ENCODE assay signal across 15 mouse cellular contexts in genomic region chr1:72188142-72188738, GRCm38 (mm10). TPM values are rescaled to one million over a fixed set of nuclear protein-coding genes. Genes with fewer than 3 reads are reported as not detected.
DNase-seq lines count a peak whose midpoint lies in the region; ATAC-seq and TF ChIP-seq lines count a peak whose summit lies in the region.
"Had no signal": no experiment of that assay in that cellular context is flagged by ENCODE, and none has a peak within 500 bp of the region (broad histone marks: within the 10 kb centered on the region; RNA-seq: fewer than 3 reads in every experiment).

No protein-coding gene starts in this region.

- H3K4me2 ChIP-seq in forebrain, embryonic 16.5 days (ENCODE audit: low read length): peak overlapping the region; percentile 28; the same call in 1 of the 2 replicates
- no peak overlapping the region for H3K4me2 ChIP-seq in forebrain, embryonic 13.5 days
- H3K4me2 ChIP-seq in kidney, postnatal 0 days (ENCODE audit: low read length): peak overlapping the region; percentile 8
- peak overlapping the region; percentile 8; the same call in 1 of the 2 replicates for H3K4me2 ChIP-seq in embryonic facial prominence, embryonic 15.5 days (replicated peaks)
- 0 out of 2 replicates have a peak overlapping the region, but pooled peaks have one; percentile 21 for H3K4me2 ChIP-seq in neural tube, embryonic 14.5 days (ENCODE audit: low read depth, low read length)
- H3K4me2 ChIP-seq: forebrain, embryonic 12.5 days; heart, embryonic 12.5 days; liver, embryonic 13.5 days; midbrain, embryonic 11.5 days had no signal

- DNase-seq in kidney, postnatal 0 days (ENCODE audit: low spot score): peak; percentile 34
- no peak for DNase-seq in kidney, postnatal 25 days
- DNase-seq in thymus, postnatal 10 days (ENCODE audit: low spot score in 2 of 2): no peak
- DNase-seq: adrenal gland, postnatal 36 days; kidney, adult 18-20 months; liver, embryonic 13.5 days; lung, postnatal 14 days had no signal

- WGBS in forebrain, embryonic 16.5 days: 55% methylated on average over 16 of the region's 16 CpGs
- 71% methylated on average over 16 of the region's 16 CpGs for WGBS in forebrain, embryonic 13.5 days
- WGBS in kidney, postnatal 0 days: 33% methylated on average over 16 of the region's 16 CpGs
- 56% methylated on average over 16 of the region's 16 CpGs for WGBS in embryonic facial prominence, embryonic 15.5 days
- 50% methylated on average over 16 of the region's 16 CpGs for WGBS in neural tube, embryonic 14.5 days

- H3K4me1 ChIP-seq in forebrain, embryonic 16.5 days (replicated peaks; ENCODE audit: control insufficient read depth, insufficient read depth, low read length): peaks cover under 1% of the 10 kb centered on the region; the same call in 1 of the 2 replicates
- H3K4me1 ChIP-seq in forebrain, embryonic 13.5 days: peaks cover under 1% of the 10 kb centered on the region
- H3K4me1 ChIP-seq in kidney, postnatal 0 days (replicated peaks; ENCODE audit: insufficient read depth, low read length): no peaks in the 10 kb centered on the region
- H3K4me1 ChIP-seq in embryonic facial prominence, embryonic 15.5 days: peaks cover 9% of the 10 kb centered on the region; the same call in 1 of the 2 replicates
- H3K4me1 ChIP-seq in neural tube, embryonic 14.5 days (ENCODE audit: control insufficient read depth, insufficient read depth, low read length): peaks cover 2% of the 10 kb centered on the region; the same call in 1 of the 2 replicates
- H3K4me1 ChIP-seq: liver, embryonic 13.5 days had no signal

- no peak overlapping the region for H3K4me3 ChIP-seq in forebrain, embryonic 16.5 days (replicated peaks; ENCODE audit: low read length)
- H3K4me3 ChIP-seq in forebrain, embryonic 13.5 days: no peak overlapping the region
- no peak overlapping the region for H3K4me3 ChIP-seq in kidney, postnatal 0 days (replicated peaks; ENCODE audit: low read depth, low read length)
- 0 out of 2 replicates have a peak overlapping the region, but pooled peaks have one; percentile 5 for H3K4me3 ChIP-seq in embryonic facial prominence, embryonic 15.5 days (replicated peaks)
- no peak overlapping the region for H3K4me3 ChIP-seq in neural tube, embryonic 14.5 days (ENCODE audit: low read depth, low read length)
- H3K4me3 ChIP-seq: forebrain, embryonic 12.5 days; heart, embryonic 12.5 days; liver, embryonic 13.5 days had no signal

- H3K9me3 ChIP-seq in forebrain, embryonic 16.5 days (ENCODE audit: control insufficient read depth, low read length): no peaks in the 10 kb centered on the region
- H3K9me3 ChIP-seq in forebrain, embryonic 13.5 days (replicated peaks): no peaks in the 10 kb centered on the region
- H3K9me3 ChIP-seq in kidney, postnatal 0 days (replicated peaks; ENCODE audit: low read length): no peaks in the 10 kb centered on the region
- H3K9me3 ChIP-seq in embryonic facial prominence, embryonic 15.5 days (replicated peaks): no peaks in the 10 kb centered on the region
- H3K9me3 ChIP-seq in neural tube, embryonic 14.5 days (ENCODE audit: control insufficient read depth, low read length): no peaks in the 10 kb centered on the region
- H3K9me3 ChIP-seq: forebrain, embryonic 12.5 days; heart, embryonic 12.5 days; liver, embryonic 13.5 days had no signal

- H3K27me3 ChIP-seq in forebrain, embryonic 16.5 days (replicated peaks; ENCODE audit: control insufficient read depth, insufficient read depth, low read length): no peaks in the 10 kb centered on the region
- H3K27me3 ChIP-seq in forebrain, embryonic 13.5 days: no peaks in the 10 kb centered on the region
- H3K27me3 ChIP-seq in kidney, postnatal 0 days (ENCODE audit: insufficient read depth, low read length): no peaks in the 10 kb centered on the region
- no peaks in the 10 kb centered on the region for H3K27me3 ChIP-seq in embryonic facial prominence, embryonic 15.5 days
- no peaks in the 10 kb centered on the region for H3K27me3 ChIP-seq in neural tube, embryonic 14.5 days (ENCODE audit: control insufficient read depth, insufficient read depth, low read length)
- H3K27me3 ChIP-seq: forebrain, embryonic 12.5 days; heart, embryonic 12.5 days; liver, embryonic 13.5 days had no signal

- no peaks in the 10 kb centered on the region for H3K36me3 ChIP-seq in forebrain, embryonic 16.5 days (ENCODE audit: control insufficient read depth, insufficient read depth)
- no peaks in the 10 kb centered on the region for H3K36me3 ChIP-seq in forebrain, embryonic 13.5 days (ENCODE audit: poor library complexity, severe bottlenecking)
- no peaks in the 10 kb centered on the region for H3K36me3 ChIP-seq in kidney, postnatal 0 days (ENCODE audit: insufficient read depth, low read length)
- H3K36me3 ChIP-seq in embryonic facial prominence, embryonic 15.5 days: no peaks in the 10 kb centered on the region
- H3K36me3 ChIP-seq in neural tube, embryonic 14.5 days (ENCODE audit: control insufficient read depth, insufficient read depth, low read length): no peaks in the 10 kb centered on the region
- H3K36me3 ChIP-seq: forebrain, embryonic 12.5 days; heart, embryonic 12.5 days; liver, embryonic 13.5 days had no signal

- no peak overlapping the region for H3K27ac ChIP-seq in forebrain, embryonic 16.5 days (ENCODE audit: low read length)
- no peak overlapping the region for H3K27ac ChIP-seq in forebrain, embryonic 13.5 days
- H3K27ac ChIP-seq in kidney, postnatal 0 days: no peak overlapping the region
- H3K27ac ChIP-seq in embryonic facial prominence, embryonic 15.5 days (replicated peaks): no peak overlapping the region
- H3K27ac ChIP-seq in neural tube, embryonic 14.5 days (ENCODE audit: low read depth, low read length): no peak overlapping the region
- H3K27ac ChIP-seq: forebrain, embryonic 12.5 days; liver, embryonic 13.5 days had no signal

- ATAC-seq in forebrain, embryonic 16.5 days: peak; percentile 49; the same call in 1 of the 2 replicates
- no peak for ATAC-seq in forebrain, embryonic 13.5 days
- no peak for ATAC-seq in kidney, postnatal 0 days (replicated peaks; ENCODE audit: low FRiP score, low read depth)
- no peak for ATAC-seq in embryonic facial prominence, embryonic 15.5 days (ENCODE audit: insufficient number of reproducible peaks, low FRiP score, low TSS enrichment, low read depth)
- no peak for ATAC-seq in neural tube, embryonic 14.5 days (ENCODE audit: low read depth)
- no peak for ATAC-seq in activated CD4-positive, CD25-positive, alpha-beta regulatory T cell, adult 4 months

- no peak overlapping the region for H3K9ac ChIP-seq in forebrain, embryonic 16.5 days (replicated peaks; ENCODE audit: low read depth, low read length)
- no peak overlapping the region for H3K9ac ChIP-seq in forebrain, embryonic 13.5 days
- no peak overlapping the region for H3K9ac ChIP-seq in kidney, postnatal 0 days (ENCODE audit: low read depth, low read length)
- no peak overlapping the region for H3K9ac ChIP-seq in embryonic facial prominence, embryonic 15.5 days
- no peak overlapping the region for H3K9ac ChIP-seq in neural tube, embryonic 14.5 days (replicated peaks; ENCODE audit: low read depth, low read length)
- H3K9ac ChIP-seq: forebrain, embryonic 12.5 days; heart, embryonic 12.5 days; liver, embryonic 13.5 days had no signal

- TF ChIP-seq CTCF in kidney, postnatal 0 days (IDR thresholded peaks at IDR 0.05; ENCODE audit: low read depth): no peak

RNA-seq across cellular contexts. Expression of gene Mreg, which starts 23.9 kb away (rescaled TPM):
- polyA plus RNA-seq in forebrain, embryonic 16.5 days (2015; fragmentation: Nextera tagmentation; extraction: Ambion mirVana): 0.96 and 1.0 TPM in 2 replicates
- polyA plus RNA-seq in forebrain, embryonic 13.5 days (2015; fragmentation: Nextera tagmentation; extraction: Ambion mirVana): 1.3 and 1.5 TPM in 2 replicates
- 6.0 and 6.2 TPM in 2 replicates for polyA plus RNA-seq in kidney, postnatal 0 days (2015; fragmentation: Nextera tagmentation; extraction: Ambion mirVana)
- polyA plus RNA-seq in embryonic facial prominence, embryonic 15.5 days (2015; fragmentation: Nextera tagmentation; extraction: Ambion mirVana): 9.8 and 10.4 TPM in 2 replicates
- 3.0 and 3.1 TPM in 2 replicates for polyA plus RNA-seq in neural tube, embryonic 14.5 days (2014; fragmentation: Nextera tagmentation; extraction: Ambion mirVana)
- under 1 TPM in 1 of 2 experiments, not detected in 1; 0.15 TPM for polyA plus RNA-seq in activated CD4-positive, CD25-positive, alpha-beta regulatory T cell, adult 4 months (2017; shearing (Covaris generic))
